Mouse (Mus musculus) layer of hippocampus, postnatal 36 days (tissue): ENCODE data around the gene Srp68. TPM values are rescaled to one million over a fixed set of nuclear protein-coding genes. Genes with fewer than 3 reads are reported as not detected.

Experiments used
- DNase-seq, 2 experiments: peaks; one replicate each; pipeline ENCODE4 v3.0.0; 2022
- total RNA-seq, 2 experiments: library from RNA; stranded (reverse); gene quantifications; 2 replicates each; pipeline ENCODE4 v1.2.3; 2021

The Srp68 gene
- total RNA-seq, 2 experiments from 2014 or later: 60.7 to 66.0 TPM

- no peak for DNase-seq
Measured at GRCm38 (mm10) chr11:116245616-116246015, 28.4 kb downstream of the Srp68 start.

- no peak for DNase-seq
Measured at GRCm38 (mm10) chr11:116244580-116244979, 29.4 kb downstream of the Srp68 start.

- DNase-seq: no peak
Measured at GRCm38 (mm10) chr11:116241744-116242235, 32.2 kb downstream of the Srp68 start.

- DNase-seq: no peak
Measured at GRCm38 (mm10) chr11:116239797-116240196, 34.2 kb downstream of the Srp68 start.

- DNase-seq: no peak
Measured at GRCm38 (mm10) chr11:116237742-116238395, 36.1 kb downstream of the Srp68 start, which contains the start of gene Evpl. TSS of gene Evpl (minus strand) at chr11:116238077.

- DNase-seq: no peak
Measured at GRCm38 (mm10) chr11:116234901-116235300, 39.1 kb downstream of the Srp68 start.

GRCm38 (mm10) chr11:116232427-116232826, 41.6 kb downstream of the Srp68 start:
- no peak for DNase-seq

- no peak for DNase-seq
Measured at GRCm38 (mm10) chr11:116228699-116229098, 45.3 kb downstream of the Srp68 start.

- peak; percentile 46 to 57 for DNase-seq
Measured at GRCm38 (mm10) chr11:116226414-116226813, 47.6 kb downstream of the Srp68 start.

GRCm38 (mm10) chr11:116222740-116223059, 51.3 kb downstream of the Srp68 start:
- DNase-seq: no peak

GRCm38 (mm10) chr11:116221931-116222739, 51.9 kb downstream of the Srp68 start:
- no peak for DNase-seq

GRCm38 (mm10) chr11:116219885-116220284, 54.1 kb downstream of the Srp68 start:
- peak in 1 of 2 experiments; percentile 33 for DNase-seq

- DNase-seq: peak; percentile 77
Measured at GRCm38 (mm10) chr11:116218737-116219400, 55.1 kb downstream of the Srp68 start.

GRCm38 (mm10) chr11:116218263-116218662, 55.8 kb downstream of the Srp68 start:
- no peak for DNase-seq

- no peak for DNase-seq
Measured at GRCm38 (mm10) chr11:116216549-116216948, 57.5 kb downstream of the Srp68 start.

- no peak for DNase-seq
Measured at GRCm38 (mm10) chr11:116215991-116216390, 58.0 kb downstream of the Srp68 start.

- DNase-seq: no peak
Measured at GRCm38 (mm10) chr11:116215181-116215580, 58.8 kb downstream of the Srp68 start.

- DNase-seq: no peak
Measured at GRCm38 (mm10) chr11:116213877-116214510, 60.0 kb downstream of the Srp68 start.

GRCm38 (mm10) chr11:116212847-116213246, 61.2 kb downstream of the Srp68 start:
- no peak for DNase-seq

GRCm38 (mm10) chr11:116210696-116211095, 63.3 kb downstream of the Srp68 start:
- DNase-seq: no peak

GRCm38 (mm10) chr11:116209257-116209656, 64.8 kb downstream of the Srp68 start:
- no peak for DNase-seq

- no peak for DNase-seq
Measured at GRCm38 (mm10) chr11:116208660-116209059, 65.4 kb downstream of the Srp68 start.

GRCm38 (mm10) chr11:116206678-116207077, 67.3 kb downstream of the Srp68 start:
- DNase-seq: no peak
